In genomic region chr3:67197179-67197578, GRCm38 (mm10) we compare ENCODE assay signal across 12 mouse cellular contexts.
DNase-seq lines count a peak whose midpoint lies in the region; ATAC-seq and TF ChIP-seq lines count a peak whose summit lies in the region.
"Had no signal": no experiment of that assay in that cellular context is flagged by ENCODE, and none has a peak within 500 bp of the region (broad histone marks: within the 10 kb centered on the region; RNA-seq: fewer than 3 reads in every experiment).

No protein-coding gene starts in this region.

- H3K9me3 ChIP-seq in kidney, postnatal 0 days (replicated peaks; ENCODE audit: low read length) = no peaks in the 10 kb centered on the region
- H3K9me3 ChIP-seq: hindbrain, embryonic 15.5 days; liver, embryonic 13.5 days; midbrain, embryonic 12.5 days had no signal

- TF ChIP-seq POLR2A in kidney, adult 2 months (IDR thresholded peaks at IDR 0.05; ENCODE audit: low read depth, low read length) = no peak

- no peak for ATAC-seq in kidney, postnatal 0 days (replicated peaks; ENCODE audit: low FRiP score, low read depth)

- no peak overlapping the region for H3K9ac ChIP-seq in kidney, postnatal 0 days (ENCODE audit: low read depth, low read length)
- H3K9ac ChIP-seq: hindbrain, embryonic 15.5 days; liver, embryonic 13.5 days; midbrain, embryonic 12.5 days had no signal

- peak; percentile 66 for TF ChIP-seq CTCF in kidney, postnatal 0 days (IDR thresholded peaks at IDR 0.05; ENCODE audit: low read depth)
- TF ChIP-seq CTCF in kidney, adult 2 months (conservative IDR thresholded peaks at IDR 0.05; ENCODE audit: insufficient read depth, insufficient read length, low read depth, low read length) = no peak

- H3K36me3 ChIP-seq in kidney, postnatal 0 days (ENCODE audit: insufficient read depth, low read length) = no peaks in the 10 kb centered on the region
- no peaks in the 10 kb centered on the region for H3K36me3 ChIP-seq in kidney, adult 2 months (ENCODE audit: control insufficient read depth, insufficient read depth, low read length)
- H3K36me3 ChIP-seq: hindbrain, embryonic 15.5 days; liver, embryonic 13.5 days; midbrain, embryonic 12.5 days had no signal

- H3K27ac ChIP-seq in kidney, postnatal 0 days = no peak overlapping the region
- no peak overlapping the region for H3K27ac ChIP-seq in kidney, adult 2 months (ENCODE audit: insufficient read depth, low read depth, low read length)
- H3K27ac ChIP-seq: hindbrain, embryonic 15.5 days; liver, embryonic 13.5 days; midbrain, embryonic 12.5 days had no signal

- WGBS in kidney, postnatal 0 days = 38% methylated on average over 3 of the region's 3 CpGs
- 40% methylated on average over 3 of the region's 3 CpGs for WGBS in kidney, adult 2 months

- H3K4me2 ChIP-seq in kidney, postnatal 0 days (ENCODE audit: low read length) = no peak overlapping the region
- H3K4me2 ChIP-seq: hindbrain, embryonic 15.5 days; liver, embryonic 13.5 days; midbrain, embryonic 12.5 days had no signal

- H3K4me1 ChIP-seq in kidney, postnatal 0 days (replicated peaks; ENCODE audit: insufficient read depth, low read length) = no peaks in the 10 kb centered on the region
- H3K4me1 ChIP-seq in kidney, adult 2 months (ENCODE audit: control insufficient read depth, insufficient read depth, low read length) = no peaks in the 10 kb centered on the region
- H3K4me1 ChIP-seq: hindbrain, embryonic 15.5 days; liver, embryonic 13.5 days; midbrain, embryonic 12.5 days had no signal

- H3K4me3 ChIP-seq in kidney, postnatal 0 days (replicated peaks; ENCODE audit: low read depth, low read length) = no peak overlapping the region
- H3K4me3 ChIP-seq in kidney, adult 2 months (ENCODE audit: insufficient read depth, low read depth, low read length) = no peak overlapping the region
- H3K4me3 ChIP-seq: hindbrain, embryonic 15.5 days; liver, embryonic 13.5 days; midbrain, embryonic 12.5 days had no signal

- peak; percentile 44 for DNase-seq in kidney, postnatal 0 days (ENCODE audit: low spot score)
- no peak for DNase-seq in kidney, adult 2 months
- DNase-seq in CD4-positive helper T cell, adult 2 months (ENCODE audit: low read depth, low spot score) = peak; percentile 4
- DNase-seq in MN1 (ENCODE audit: low spot score) = peak; percentile 42
- DNase-seq in forelimb bud, embryonic 11.5 days (ENCODE audit: low read depth, low spot score) = peak; percentile 28
- DNase-seq in thymus, postnatal 14 days = no peak
- DNase-seq in lung, postnatal 10 days = no peak
- no peak for DNase-seq in frontal cortex, postnatal 14 days (ENCODE audit: low spot score in 2 of 2)
- DNase-seq: cerebellum, adult 2 months; liver, embryonic 13.5 days had no signal

- H3K27me3 ChIP-seq in kidney, postnatal 0 days (ENCODE audit: insufficient read depth, low read length) = no peaks in the 10 kb centered on the region
- no peaks in the 10 kb centered on the region for H3K27me3 ChIP-seq in kidney, adult 2 months (replicated peaks; ENCODE audit: control insufficient read depth, insufficient read depth, low read length)
- H3K27me3 ChIP-seq: hindbrain, embryonic 15.5 days; liver, embryonic 13.5 days; midbrain, embryonic 12.5 days had no signal

Comparison
In these comparisons a context has a peak if more than half of its experiments do, and no peak if none do; other contexts are left out.
1. DNase-seq: peak in kidney, postnatal 0 days (single experiment), CD4-positive helper T cell, adult 2 months (single experiment), MN1 (single experiment) and forelimb bud, embryonic 11.5 days (single experiment); none in kidney, adult 2 months (single experiment), thymus, postnatal 14 days (single experiment), lung, postnatal 10 days (single experiment) and frontal cortex, postnatal 14 days (0 of 2).